Mouse (Mus musculus) megakaryocyte, adult 5-6 weeks (primary cell): Measurements from ENCODE around the gene Stx4a. TPM values are rescaled to one million over a fixed set of nuclear protein-coding genes. Genes with fewer than 3 reads are reported as not detected.
A peak's percentile ranks its signal among the peaks of the same experiment; 100 is the strongest.
"Not testable (repeated sequence)": the region's sequence is repeated elsewhere in the genome, so short reads cannot be mapped to it uniquely, and the experiment has no call there.

Experiments used
- ATAC-seq: 2 replicates; pipeline ENCODE4 v1.8.0; 2016; ENCODE audit warnings: mild to moderate bottlenecking, inconsistent platforms; ENCODE audit not compliant: poor library complexity, severe bottlenecking
- total RNA-seq, 2 experiments: library from RNA; stranded (forward) in 1 of 2; stranded (reverse) in 1 of 2; fragments of 153-499, 151-499 nt in 1 of 2; fragments of 221-1000, 200-1000 nt in 1 of 2; gene quantifications; 2 replicates each; pipeline versions ENCODE4 v1.2.3 to v1.2.4; 2015 to 2017

Gene Stx4a
- total RNA-seq (2015) (59.2 and 68.7 TPM in 2 replicates), total RNA-seq (2017) (37.7 and 45.0 TPM in 2 replicates)

DNA sequence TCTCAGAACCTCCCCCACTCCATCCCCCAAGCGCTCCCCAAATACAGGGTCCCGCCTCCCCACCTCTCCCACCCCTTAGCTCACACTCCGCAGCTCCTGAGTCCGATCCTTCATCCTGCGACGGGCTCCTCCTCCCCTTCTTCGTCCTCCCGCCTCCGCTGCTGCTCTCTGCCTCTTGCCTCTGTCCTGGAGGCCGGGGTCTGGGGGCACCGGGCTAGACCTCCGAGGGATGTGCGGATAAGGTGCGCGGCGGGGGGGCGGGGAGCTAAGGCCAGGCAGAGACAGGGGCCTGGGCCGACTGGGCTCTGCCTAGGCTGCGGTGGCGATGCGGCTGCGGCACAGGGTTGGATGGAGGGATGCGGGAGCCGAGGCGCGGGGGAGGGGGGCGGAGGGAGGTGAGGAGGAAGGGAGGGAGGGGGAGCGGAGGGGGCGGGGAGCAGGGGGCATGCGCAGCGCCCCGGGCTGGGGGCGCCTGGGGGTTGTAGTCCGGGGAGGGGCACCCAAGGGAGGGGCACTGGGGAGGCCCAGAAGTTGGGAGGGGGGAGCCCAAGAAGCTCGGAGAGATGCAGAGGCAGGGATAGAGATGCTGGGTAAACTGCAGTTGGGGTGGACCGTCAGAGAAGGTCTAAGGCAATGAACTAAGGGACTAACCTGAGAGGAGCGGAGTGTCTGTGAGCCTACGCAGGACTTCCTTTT is at the start of gene Stx4a, which contains the start of gene Stx1b:
Gene Stx4a (plus strand): TSS at position 119 of the 696 bp plus-strand sequence.
Gene Stx1b (minus strand): TSS at position 374 of the 696 bp plus-strand sequence.
- ATAC-seq = no peak

DNA sequence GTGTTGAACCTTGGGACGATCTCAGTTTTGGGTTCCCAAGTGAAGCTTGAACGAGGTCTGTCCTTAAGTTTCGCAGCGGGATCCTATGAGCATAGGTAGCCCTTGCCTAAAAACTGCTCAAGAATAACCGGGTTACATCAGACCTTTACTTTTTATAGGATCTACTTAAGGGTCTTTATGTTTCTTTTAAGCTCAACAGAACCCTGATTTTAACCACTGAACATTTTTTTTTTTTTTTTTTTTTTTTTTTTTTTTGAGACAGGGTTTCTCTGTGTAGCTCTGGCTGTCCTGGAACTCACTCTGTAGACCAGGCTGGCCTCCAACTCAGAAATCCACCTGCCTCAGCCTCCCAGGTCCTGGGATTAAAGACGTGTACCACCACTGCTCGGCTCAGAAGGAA is 48.3 kb upstream of the Stx4a start:
- ATAC-seq = not testable (repeated sequence)

DNA sequence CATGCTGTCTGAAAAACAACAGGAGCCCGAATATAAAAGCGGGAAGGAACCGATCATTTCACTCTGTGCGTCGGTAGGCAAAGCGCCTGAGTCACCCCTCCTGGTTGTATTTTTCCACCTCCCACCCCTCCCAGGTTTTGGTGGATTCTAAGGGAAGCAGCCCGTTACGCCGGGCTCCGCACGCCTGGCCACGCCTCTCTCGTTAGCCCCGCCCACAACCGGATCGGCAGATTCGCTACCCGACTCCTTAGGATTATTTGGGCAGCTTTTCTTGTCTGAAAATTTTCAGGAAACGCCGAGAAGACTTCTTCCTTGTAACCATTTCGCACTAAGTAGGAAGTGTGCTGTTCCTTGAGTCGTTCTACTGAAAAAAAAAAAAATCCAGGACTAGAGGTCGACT is 47.7 kb upstream of the Stx4a start, which contains the start of gene Setd1a:
Gene Setd1a (plus strand): TSS at position 245 of the 400 bp plus-strand sequence.
- peak; percentile 62 for ATAC-seq

DNA sequence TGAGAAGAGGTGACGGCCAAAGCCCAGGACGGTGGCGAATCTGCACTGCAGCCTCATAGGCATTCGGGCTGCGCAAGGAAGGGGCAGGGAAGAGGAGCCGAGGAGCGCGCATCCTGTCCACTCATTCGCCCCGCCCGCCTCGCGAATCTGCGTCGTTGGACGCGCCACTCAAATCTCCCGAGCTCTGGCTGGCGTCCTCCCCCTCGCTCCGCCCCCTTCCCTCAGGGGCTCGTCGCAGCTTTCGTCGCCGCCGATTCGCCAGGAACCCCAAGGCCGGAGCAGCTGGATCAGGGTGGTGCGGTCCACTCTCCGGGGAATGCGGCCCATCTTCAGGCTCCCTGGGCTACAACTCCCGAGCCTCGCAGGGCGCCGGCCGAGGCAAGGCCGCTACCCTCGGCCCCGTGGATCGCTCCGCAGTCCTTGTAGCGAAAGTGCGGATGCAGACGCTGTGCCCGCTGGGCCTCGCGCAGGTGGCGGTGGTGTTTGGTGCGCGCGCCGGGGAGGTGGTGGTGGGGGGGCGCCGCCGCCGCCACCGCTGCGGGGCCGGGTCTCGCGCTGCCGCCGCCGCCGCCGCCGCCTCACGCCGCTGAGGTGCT is 47.1 kb upstream of the Stx4a start:
- peak; percentile 94 for ATAC-seq

DNA sequence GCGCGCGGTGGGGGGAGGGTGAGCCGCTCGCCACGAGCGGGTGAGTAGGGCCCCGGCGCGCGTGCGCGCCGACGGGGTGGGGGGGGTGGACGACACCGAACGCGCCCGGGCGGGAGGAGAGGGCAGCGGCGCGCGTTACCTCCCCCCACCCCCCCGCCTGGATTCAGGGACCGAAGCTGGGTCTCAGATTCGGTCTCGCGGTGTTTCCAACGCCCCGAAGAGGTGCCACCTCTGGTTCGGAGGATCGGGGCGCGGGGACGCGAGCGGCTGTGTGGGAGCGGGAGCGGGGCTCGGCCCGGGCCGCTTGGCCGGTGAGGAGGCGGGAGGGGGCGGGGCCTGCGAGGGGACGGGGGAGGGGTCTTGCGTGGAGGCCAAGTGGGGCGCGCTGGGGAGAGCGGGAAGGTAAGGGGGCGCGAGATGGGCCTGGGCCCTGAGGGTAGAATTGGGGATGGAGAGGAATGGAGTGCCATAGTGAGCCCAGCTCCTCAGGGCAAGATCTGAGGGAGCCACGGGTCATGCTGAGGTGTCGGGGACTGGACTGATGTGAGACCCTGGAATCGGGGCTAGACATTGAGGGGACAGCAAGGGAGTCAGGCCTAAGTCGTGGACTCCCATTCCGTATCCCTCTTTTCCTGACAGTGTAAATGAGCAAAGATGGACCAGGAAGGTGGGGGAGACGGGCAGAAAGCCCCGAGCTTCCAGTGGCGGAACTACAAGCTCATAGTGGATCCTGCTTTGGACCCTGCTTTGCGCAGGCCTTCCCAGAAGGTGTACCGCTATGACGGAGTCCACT is 46.4 kb upstream of the Stx4a start:
- no peak for ATAC-seq

DNA sequence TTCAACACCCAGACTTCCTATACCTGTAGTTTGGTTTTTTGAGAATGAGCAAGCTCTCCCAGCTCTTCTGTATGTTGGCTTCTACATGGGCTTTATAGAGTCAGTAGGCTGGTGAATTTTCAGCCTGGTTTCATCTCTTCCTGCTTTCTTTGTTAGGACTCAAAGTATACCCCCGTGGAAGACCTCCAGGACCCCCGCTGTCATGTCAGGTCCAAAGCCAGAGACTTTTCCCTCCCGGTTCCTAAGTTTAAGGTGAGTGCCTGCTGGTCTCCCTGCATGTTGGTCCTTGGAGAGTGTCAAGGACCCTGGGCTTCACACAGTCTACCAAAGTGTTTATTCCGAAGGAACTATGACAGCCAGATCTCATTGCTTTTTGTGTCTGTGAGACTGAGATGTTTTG is 45.7 kb upstream of the Stx4a start:
- ATAC-seq = no peak

DNA sequence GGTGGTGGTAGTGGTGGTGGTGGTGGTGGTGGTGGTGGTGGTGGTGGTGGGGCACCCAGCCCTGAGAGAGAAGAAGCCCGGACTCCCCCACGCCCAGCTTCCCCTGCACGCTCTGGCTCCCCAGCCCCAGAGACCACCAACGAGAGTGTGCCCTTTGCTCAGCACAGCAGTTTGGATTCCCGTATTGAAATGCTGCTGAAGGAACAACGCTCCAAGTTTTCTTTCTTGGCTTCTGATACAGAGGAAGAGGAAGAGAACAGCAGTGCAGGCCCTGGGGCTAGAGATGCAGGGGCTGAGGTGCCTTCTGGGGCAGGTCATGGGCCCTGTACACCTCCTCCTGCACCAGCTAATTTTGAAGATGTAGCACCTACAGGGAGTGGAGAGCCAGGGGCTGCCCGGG is 38.8 kb upstream of the Stx4a start, which contains the start of gene Gm49388:
Gene Gm49388 (plus strand): TSS at position 301 of the 400 bp plus-strand sequence.
- ATAC-seq = no peak

DNA sequence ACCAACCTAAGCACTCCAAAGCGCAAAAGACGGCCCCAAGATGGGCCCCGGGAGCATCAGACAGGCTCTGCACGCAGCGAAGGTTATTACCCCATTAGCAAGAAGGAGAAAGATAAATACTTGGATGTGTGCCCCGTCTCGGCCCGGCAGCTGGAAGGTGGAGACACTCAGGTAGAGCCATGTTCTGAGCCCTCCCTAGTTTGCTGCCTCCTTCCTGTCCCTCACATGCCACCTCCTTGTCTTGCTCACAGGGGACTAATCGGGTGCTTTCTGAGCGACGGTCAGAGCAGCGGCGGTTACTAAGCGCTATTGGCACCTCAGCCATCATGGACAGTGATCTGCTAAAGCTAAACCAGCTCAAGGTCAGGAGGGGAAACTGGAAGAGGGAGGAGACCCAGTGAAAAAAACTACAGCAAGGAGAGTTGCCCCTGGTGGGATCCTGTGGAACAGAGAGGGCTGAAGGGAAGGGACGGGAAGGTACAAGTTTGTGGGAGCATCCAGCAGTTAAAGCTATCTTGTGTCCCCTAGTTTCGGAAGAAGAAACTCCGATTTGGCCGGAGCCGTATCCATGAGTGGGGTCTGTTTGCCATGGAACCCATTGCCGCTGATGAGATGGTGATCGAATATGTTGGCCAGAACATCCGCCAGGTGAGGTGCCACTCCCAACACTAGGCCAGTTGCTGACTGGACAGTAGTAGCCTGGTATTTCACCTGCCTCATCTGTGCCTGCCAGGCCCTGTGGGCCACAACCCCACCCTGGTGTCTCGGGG is 26.8 kb upstream of the Stx4a start:
- ATAC-seq = no peak

DNA sequence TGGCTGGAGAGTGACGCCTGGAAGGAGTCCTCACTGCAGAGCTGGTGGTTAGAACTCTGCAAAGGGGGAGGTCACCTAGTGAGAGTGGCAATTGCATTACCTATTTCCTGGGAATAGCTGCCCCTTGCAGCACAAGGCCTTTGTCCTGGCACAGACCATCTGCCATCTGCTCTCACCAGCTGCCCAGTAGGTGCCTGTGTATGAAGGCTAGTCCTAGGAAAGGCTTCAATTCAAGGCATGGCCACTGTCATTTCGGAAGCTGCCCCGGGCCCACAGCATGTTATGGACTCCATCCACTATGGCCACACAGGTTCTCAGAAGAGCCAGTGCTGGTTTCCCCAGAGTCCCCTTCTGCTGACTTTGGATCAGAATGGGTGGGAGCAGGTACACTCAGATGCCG is 25.5 kb upstream of the Stx4a start:
- no peak for ATAC-seq

DNA sequence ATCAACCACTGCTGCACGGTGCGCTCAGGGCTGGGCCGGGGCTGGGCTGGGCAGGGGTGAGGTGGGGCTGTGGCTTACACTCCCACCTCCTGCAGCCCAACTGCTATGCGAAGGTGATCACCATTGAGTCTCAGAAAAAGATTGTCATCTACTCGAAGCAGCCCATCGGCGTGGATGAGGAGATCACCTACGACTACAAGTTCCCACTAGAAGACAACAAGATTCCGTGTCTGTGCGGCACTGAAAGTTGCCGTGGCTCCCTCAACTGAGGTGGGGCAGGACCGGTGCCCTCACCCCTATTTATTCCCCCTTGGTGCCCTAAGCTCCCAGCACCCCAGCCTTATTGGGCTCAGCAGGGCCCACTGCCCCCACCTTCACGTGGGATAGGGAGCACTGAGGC is 24.9 kb upstream of the Stx4a start:
- no peak for ATAC-seq

DNA sequence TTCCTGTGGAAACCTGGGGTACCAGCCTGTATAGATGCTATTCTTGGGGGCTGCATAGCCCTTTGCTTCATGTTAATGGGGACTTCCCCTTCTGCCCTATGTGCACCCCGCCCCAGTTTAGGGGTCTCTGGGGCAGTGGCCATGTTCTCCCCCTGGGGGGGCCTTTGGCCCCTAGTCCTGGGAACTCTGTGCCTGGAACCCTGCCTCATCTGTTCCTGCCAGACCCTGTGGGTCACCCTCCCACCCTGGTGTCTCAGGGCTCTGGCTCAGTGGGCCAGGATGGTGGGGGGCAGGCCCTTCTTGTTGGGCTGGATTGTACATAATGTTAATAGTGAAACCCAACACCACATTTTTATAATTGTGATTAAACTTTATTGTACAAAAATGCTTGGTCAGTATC is 24.4 kb upstream of the Stx4a start:
- ATAC-seq = no peak

DNA sequence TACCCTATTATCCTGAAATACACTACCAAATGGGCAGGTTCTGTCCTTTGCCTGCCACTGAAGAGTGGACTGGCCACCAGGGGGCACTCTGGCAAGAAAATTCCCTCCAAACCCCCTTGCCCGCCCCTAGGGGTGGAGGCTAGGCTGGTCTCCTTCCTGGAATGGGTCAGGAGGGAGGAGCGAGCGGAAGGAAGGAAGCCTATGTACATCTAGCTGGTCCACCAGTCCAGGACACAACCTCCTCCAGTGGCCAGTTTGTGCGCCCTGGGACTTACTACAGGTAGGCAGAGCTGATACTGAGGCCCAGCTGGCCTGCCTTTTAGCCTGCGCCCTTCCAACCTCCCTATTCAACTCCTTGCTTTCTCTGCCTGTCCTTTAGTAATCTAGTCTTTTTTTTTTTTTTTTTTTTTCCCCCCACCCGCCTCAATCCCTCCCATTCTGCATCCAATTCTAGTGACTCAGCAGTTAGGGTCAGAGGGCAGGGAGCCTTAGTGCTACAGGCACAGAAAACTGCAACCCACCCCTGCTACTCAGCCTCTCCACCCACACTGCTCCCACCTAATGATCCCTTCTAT is 23.6 kb upstream of the Stx4a start, which contains the start of gene Hsd3b7:
Gene Hsd3b7 (plus strand): TSS at position 170 of the 575 bp plus-strand sequence.
- ATAC-seq = peak; percentile 92

DNA sequence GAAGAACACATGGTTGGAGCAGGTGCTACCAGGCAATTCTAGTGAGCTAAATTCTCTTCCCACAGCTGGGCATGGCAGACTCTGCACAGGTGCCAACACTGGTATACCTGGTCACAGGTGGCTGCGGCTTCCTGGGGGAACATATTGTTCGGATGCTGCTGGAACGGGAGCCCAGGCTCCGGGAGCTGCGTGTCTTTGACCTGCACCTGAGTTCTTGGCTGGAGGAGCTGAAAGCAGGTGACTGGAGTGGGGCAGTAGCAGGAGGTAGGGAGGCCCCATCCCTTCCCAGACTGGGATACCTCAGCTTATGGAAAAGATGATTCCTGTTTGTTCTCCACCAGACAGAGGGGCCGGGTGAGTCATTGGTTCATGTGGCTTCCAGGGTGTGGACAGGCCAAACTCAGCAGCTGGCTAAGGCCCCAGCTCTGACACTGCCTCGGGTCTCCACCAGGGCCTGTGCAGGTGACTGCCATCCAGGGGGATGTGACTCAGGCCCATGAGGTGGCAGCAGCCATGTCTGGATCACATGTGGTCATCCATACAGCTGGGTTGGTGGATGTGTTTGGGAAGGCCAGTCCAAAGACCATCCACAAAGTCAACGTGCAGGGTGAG is 23.0 kb upstream of the Stx4a start:
- no peak for ATAC-seq

DNA sequence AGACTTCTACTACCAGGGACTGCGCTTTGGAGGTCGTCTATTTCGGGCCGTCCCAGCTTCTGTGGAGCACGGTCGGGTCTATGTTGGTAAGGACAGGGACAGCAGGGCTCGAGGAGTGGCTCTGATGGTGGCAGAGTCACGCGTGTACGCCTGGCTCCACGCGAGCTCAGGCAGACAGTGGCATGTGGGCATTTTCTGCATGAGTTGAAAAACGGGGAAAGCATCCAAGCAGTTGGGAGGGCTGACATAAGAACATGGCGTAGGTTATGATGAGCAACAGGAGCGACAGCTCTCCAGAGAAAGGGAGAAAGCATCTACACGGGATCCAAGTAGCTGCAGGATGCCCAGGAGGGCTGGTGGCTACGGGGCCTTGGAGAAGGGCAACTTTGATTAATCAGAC is 21.8 kb upstream of the Stx4a start:
- no peak for ATAC-seq

DNA sequence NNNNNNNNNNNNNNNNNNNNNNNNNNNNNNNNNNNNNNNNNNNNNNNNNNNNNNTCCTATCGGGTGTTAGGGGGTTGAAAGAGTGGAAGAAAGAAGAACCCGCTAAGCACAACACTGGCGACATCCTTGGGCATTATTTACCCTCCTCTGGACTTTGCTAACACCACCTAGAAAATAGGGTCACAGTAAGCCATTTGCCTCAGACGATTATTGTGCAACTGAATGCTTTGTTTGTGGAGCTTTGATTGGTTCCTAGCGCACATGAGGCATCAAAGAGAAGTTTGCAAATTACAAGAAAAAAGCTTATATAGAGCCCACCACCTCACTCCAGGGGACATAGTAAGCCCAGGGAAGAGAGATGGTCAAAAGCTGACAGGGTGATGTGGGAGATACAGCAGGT is 15.3 kb upstream of the Stx4a start:
- no peak for ATAC-seq

DNA sequence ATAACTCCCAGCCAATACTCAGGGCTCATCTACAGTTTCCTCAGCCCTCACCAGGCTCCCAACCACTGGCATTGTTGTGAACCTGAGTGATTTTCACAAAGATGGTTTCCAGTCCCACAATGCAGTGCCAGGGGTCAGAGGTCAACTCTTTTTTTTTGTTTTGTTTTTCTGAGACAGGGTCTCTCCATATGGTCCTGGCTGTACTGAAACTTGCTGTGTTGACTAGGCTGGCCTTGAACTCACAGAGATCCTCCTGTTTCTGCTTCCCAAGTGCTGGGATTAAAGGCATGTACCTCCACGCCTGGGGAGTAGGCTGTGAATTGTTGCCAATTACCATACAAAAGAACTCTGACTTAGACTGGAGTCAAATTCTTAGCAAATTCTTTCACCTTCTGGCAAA is 14.2 kb upstream of the Stx4a start:
- ATAC-seq = no peak

DNA sequence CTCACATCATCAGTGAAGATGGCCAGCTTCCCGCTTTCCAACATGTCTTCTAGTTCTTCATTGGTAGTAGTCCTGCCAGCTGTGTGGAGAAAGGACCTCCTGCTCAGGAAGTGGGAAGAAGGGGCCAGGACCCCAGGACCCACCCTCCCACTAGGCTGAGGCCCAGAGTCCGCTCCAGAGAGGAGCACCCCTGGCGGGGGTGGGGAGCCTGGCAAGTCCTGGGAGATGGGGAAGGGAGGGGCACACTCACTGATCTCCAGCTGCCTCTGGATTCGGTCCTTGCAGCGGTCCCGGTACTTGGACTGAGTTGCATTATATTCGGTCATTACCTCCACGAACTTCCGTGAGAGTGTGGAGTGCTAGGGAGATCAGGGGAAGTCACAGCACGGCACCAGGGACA is 13.4 kb upstream of the Stx4a start:
- no peak for ATAC-seq

DNA sequence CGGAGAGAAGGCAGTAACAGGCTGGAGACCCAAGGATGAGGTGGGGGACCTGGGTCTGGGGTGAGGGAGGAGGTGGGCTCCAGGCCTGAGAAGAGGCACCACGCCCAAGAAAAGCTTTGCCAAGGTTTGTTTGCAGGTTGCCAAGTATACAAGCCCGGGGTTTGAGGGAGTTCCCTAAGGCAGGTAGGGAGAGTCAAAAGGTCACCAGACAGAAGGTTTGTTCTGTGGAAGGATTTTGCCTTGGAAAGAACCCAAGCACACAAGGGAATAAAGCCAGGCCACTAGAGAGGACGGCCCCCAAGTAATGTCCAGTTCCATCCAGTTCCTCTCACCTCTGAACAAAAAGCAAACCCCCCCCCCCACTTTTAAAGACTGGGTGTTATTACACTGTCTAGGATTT is 12.9 kb upstream of the Stx4a start:
- ATAC-seq = no peak

DNA sequence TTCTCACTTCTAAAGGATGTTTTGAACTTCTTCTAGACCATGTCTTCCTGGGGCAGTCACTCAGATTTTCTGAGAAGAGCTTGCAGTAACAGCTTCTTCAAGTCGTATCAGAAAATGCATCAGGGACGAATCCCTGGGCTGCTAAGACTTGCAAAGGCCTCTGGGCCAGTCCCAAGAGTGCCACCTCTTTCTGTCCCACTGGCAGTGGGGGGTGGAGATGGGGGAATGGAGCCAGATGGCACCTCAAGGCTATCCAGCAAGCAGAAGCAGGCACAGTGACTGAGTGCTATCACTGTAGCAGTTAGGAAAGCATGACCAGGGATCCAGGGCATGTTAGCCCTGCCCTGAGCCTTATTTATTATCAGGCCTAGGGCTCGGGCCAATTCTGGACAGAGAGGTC is 11.8 kb upstream of the Stx4a start:
- no peak for ATAC-seq

DNA sequence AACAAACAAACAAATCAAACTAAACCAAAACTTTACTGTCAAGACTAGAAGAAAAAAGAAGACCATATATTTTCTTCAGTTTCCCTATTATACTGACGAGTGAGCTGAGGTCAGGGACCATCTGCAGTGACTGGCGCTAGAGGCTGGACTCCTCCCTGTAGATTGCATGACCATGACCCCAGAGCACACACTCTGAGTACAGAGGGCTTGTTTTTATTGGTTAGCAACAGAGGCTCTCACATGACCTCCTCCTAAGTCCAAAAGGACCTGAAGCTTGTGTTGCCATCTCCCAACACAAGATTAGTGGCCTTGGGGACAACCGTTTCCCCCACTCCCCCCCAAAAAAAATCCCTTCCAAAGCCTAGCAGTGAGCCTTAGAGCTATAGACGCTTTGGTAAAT is 10.3 kb upstream of the Stx4a start:
- ATAC-seq = no peak
